Mouse (Mus musculus) heart, postnatal 0 days (tissue): Measurements from ENCODE around the gene Oca2. TPM values are rescaled to one million over a fixed set of nuclear protein-coding genes. Genes with fewer than 3 reads are reported as not detected.

Experiments
- ATAC-seq: fragments of 200-750 bp; cut with Nextera tagmentation; 2 replicates; pipeline ENCODE4 v1.8.0; 2017; ENCODE audit warnings: low read depth, moderate number of reproducible peaks, moderate library complexity; ENCODE audit not compliant: insufficient read depth
- DNase-seq: peaks from one replicate; pipeline ENCODE4 v3.0.0-alpha.2; 2016; ENCODE audit warnings: low spot score
- H3K27ac ChIP-seq: fragments of 300-500 bp; sonication (generic); 2 replicates; pipeline ENCODE4 v1.5.1; 2014; ENCODE audit warnings: low read depth, mild to moderate bottlenecking
- H3K27me3 ChIP-seq: fragments of 300-500 bp; sonication (generic); 2 replicates; pipeline ENCODE4 v1.6.1; 2014; ENCODE audit warnings: low read length, mixed read lengths; ENCODE audit not compliant: control insufficient read depth, insufficient read depth
- H3K36me3 ChIP-seq: fragments of 300-500 bp; sonication (generic); replicated peaks from 2 replicates; pipeline ENCODE4 v1.6.1; 2014; ENCODE audit warnings: low read length, mixed read lengths; ENCODE audit not compliant: control insufficient read depth, insufficient read depth
- H3K4me1 ChIP-seq: fragments of 300-500 bp; sonication (generic); 2 replicates; pipeline ENCODE4 v1.6.1; 2014; ENCODE audit warnings: antibody characterized with exemption; ENCODE audit not compliant: control insufficient read depth, insufficient read depth
- H3K4me2 ChIP-seq: fragments of 300-500 bp; sonication (generic); 2 replicates; pipeline ENCODE4 v1.6.1; 2014; ENCODE audit warnings: low read depth, mild to moderate bottlenecking, low read length, moderate library complexity
- H3K4me3 ChIP-seq: fragments of 300-500 bp; sonication (generic); 2 replicates; pipeline ENCODE4 v1.5.1; 2014; ENCODE audit warnings: low read depth, low read length
- H3K9ac ChIP-seq: fragments of 300-500 bp; sonication (generic); replicated peaks from 2 replicates; pipeline ENCODE4 v1.6.1; 2014; ENCODE audit warnings: low read depth, low read length, mixed read lengths
- H3K9me3 ChIP-seq: fragments of 300-500 bp; sonication (generic); replicated peaks from 2 replicates; pipeline ENCODE4 v1.6.1; 2016; ENCODE audit warnings: low read length; ENCODE audit not compliant: control insufficient read depth
- CTCF ChIP-seq: IDR thresholded peaks from 2 replicates; pipeline ENCODE4 v1.5.1; 2016; ENCODE audit warnings: antibody characterized with exemption, control low read depth, low read depth
- EP300 ChIP-seq: IDR thresholded peaks from 2 replicates; pipeline ENCODE4 v1.6.1; 2016; ENCODE audit warnings: antibody characterized with exemption, low read depth
- WGBS: fragments of 180-500 bp; shearing (Covaris S2); extraction: QIAGEN DNeasy Blood & Tissue Kit; methylation state at CpG from one replicate; pipeline ENCODE4 v1.1.7; 2014; 5-methylcytosine and 5-hydroxymethylcytosine counted together
- polyA plus RNA-seq: library from polyadenylated mRNA; unstranded; fragments of >200 nt; fragmentation: Nextera tagmentation; extraction: Ambion mirVana; gene quantifications from 2 replicates; pipeline ENCODE4 v1.2.1, GENCODE M21; 2015
- total RNA-seq: library from RNA; depleted of rRNA; stranded (reverse); fragments of >200 nt; gene quantifications from 2 replicates; pipeline ENCODE4 v1.2.3, GENCODE M21; 2014; ENCODE audit warnings: low replicate concordance

The Oca2 gene
- total and polyA plus RNA-seq, 2 experiments from 2014 or later = not detected

- ATAC-seq (no peak), DNase-seq (no peak)
- Histone ChIP-seq H3K4me1 (no peaks in the 10 kb centered on the region), H3K9me3 (no peaks in the 10 kb centered on the region), H3K36me3 (no peaks in the 10 kb centered on the region), H3K9ac (no peak overlapping the region), H3K4me3 (no peak overlapping the region), H3K4me2 (no peak overlapping the region), H3K27me3 (no peaks in the 10 kb centered on the region), H3K27ac (no peak overlapping the region)
- no peak for TF ChIP-seq EP300
- 36% methylated on average over 4 of the region's 4 CpGs for WGBS
Observed at GRCm38 (mm10) chr7:56327738-56328137, 88.2 kb downstream of the Oca2 start.

- TF ChIP-seq EP300 (no peak), CTCF (no peak)
- DNase-seq = no peak
Observed at GRCm38 (mm10) chr7:56348528-56348927, 109.0 kb downstream of the Oca2 start.

GRCm38 (mm10) chr7:56356658-56357342, 117.2 kb downstream of the Oca2 start:
- Histone ChIP-seq H3K9me3 (no peaks in the 10 kb centered on the region), H3K4me2 (no peak overlapping the region)
- ATAC-seq = no peak

More at GRCm38 (mm10) chr7:56348528-56348927, 109.0 kb downstream of the Oca2 start:
- Histone ChIP-seq H3K9me3 (no peaks in the 10 kb centered on the region), H3K36me3 (no peaks in the 10 kb centered on the region), H3K4me2 (no peak overlapping the region), H3K27ac (no peak overlapping the region), H3K4me1 (no peaks in the 10 kb centered on the region), H3K4me3 (no peak overlapping the region), H3K9ac (no peak overlapping the region), H3K27me3 (no peaks in the 10 kb centered on the region)
- 32% methylated on average over 3 of the region's 3 CpGs for WGBS
- no peak for ATAC-seq

GRCm38 (mm10) chr7:56381750-56382421, 142.3 kb downstream of the Oca2 start:
- Histone ChIP-seq H3K9ac (no peak overlapping the region), H3K27ac (no peak overlapping the region), H3K4me1 (no peaks in the 10 kb centered on the region), H3K9me3 (no peaks in the 10 kb centered on the region), H3K27me3 (no peaks in the 10 kb centered on the region), H3K4me3 (no peak overlapping the region), H3K4me2 (no peak overlapping the region), H3K36me3 (no peaks in the 10 kb centered on the region)
- no peak for DNase-seq
- TF ChIP-seq EP300 = no peak
- TF ChIP-seq CTCF = no peak
- 59% methylated on average over 4 of the region's 4 CpGs for WGBS
- ATAC-seq = no peak

More at GRCm38 (mm10) chr7:56356658-56357342, 117.2 kb downstream of the Oca2 start:
- Histone ChIP-seq H3K9ac (no peak overlapping the region), H3K4me1 (no peaks in the 10 kb centered on the region), H3K36me3 (no peaks in the 10 kb centered on the region), H3K4me3 (no peak overlapping the region), H3K27ac (no peak overlapping the region), H3K27me3 (no peaks in the 10 kb centered on the region)
- TF ChIP-seq EP300 (no peak), CTCF (no peak)
- WGBS = 70% methylated on average over 4 of the region's 4 CpGs
- DNase-seq = no peak

- no peak for DNase-seq
- WGBS = 65% methylated on average over 1 of the region's 1 CpGs
- Histone ChIP-seq H3K27me3 (no peaks in the 10 kb centered on the region), H3K36me3 (no peaks in the 10 kb centered on the region), H3K4me1 (no peaks in the 10 kb centered on the region), H3K9ac (no peak overlapping the region), H3K4me2 (no peak overlapping the region), H3K27ac (no peak overlapping the region), H3K9me3 (0 out of 2 replicates have a peak, but pooled peaks cover 2% of the 10 kb centered on the region), H3K4me3 (no peak overlapping the region)
- ATAC-seq = no peak
- TF ChIP-seq EP300 (no peak), CTCF (no peak)
Observed at GRCm38 (mm10) chr7:56382706-56383105, 143.1 kb downstream of the Oca2 start.
